Mouse (Mus musculus) spleen, postnatal 36 days (tissue): ENCODE measurements around the gene Tufm.
"Not testable (repeated sequence)": the region's sequence is repeated elsewhere in the genome, so short reads cannot be mapped to it uniquely, and the experiment has no call there.

ENCODE experiments used
- DNase-seq, 2 experiments: peaks; one replicate each; pipeline ENCODE4 v3.0.0; 2022; ENCODE audit warnings: low spot score in 2 of 2, mixed read lengths in 1 of 2

The Tufm gene

DNA sequence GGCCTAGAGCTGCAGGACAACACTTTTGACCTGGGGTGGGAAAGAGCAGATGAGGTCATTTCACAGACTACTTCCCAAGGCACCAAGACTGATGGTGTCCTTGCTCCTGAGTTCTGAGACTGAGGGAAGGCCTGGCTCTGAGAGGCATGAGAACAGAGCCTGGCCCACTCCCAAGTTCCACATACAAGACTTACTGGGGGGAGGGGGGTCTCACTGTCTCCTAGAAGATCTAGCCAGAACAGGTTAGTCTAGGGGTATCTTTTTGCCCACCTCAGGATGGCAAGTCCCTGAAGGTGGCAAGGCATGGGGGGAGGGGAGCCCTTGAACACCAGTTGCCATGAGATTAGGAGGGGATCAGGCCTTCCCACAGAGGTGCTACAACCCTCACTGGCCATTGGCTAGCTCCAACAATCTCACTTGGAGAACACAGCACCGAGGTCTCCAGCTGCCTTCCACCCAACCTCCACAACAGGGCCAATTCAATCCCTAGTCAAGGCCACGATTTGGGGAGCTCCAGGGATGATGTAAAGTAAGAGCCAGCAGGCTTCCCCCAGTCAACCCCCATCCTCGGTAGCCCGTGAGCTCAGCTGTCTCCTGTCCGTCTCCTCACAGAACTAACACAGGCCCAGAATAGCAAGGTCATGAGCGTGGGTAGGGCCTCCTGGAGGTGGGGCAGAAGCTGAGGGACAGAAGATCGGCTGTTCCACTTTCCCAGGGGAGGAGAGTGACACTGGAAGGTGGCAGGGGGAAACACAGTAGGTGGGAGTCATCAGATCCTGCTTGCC is 21.7 kb upstream of the Tufm start:
- no peak for DNase-seq

DNA sequence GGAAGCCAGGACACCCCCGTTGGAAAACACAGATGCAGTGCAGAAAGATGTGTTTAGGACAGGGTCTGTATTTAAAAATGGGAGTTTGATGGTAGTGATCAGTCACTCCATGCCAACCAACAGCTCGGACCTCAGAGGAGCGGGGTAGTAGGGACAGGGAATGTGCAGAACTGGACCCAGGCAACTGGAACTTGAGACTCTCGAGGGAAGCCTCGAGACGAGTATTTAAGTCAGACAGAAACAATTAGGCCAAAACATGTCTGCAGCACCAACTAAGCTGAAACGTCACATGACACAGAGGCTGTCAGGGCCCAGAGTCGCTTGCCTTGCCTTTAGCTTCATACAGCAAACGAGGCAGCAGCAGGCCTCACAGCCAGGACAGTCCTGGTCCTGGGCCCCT is 21.0 kb upstream of the Tufm start:
- no peak for DNase-seq

DNA sequence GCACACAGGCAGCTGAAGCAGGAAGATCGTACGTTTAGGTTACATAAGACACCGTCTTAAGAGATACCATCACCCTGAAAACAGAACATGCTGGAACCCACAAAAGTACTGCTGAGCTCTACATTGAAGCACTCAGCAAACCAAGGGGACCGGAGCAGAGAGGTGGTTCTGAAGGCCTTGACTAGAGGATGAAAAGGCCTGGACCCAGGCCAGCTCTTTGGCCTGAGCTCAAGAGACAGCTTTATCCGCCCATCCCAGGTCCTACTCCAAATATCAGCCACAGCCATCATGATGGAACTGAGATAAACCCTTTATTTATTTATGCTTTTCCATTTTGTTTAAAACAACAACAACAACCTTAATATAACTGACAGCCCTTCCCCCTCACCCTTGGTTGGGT is 20.5 kb upstream of the Tufm start:
- no peak for DNase-seq

DNA sequence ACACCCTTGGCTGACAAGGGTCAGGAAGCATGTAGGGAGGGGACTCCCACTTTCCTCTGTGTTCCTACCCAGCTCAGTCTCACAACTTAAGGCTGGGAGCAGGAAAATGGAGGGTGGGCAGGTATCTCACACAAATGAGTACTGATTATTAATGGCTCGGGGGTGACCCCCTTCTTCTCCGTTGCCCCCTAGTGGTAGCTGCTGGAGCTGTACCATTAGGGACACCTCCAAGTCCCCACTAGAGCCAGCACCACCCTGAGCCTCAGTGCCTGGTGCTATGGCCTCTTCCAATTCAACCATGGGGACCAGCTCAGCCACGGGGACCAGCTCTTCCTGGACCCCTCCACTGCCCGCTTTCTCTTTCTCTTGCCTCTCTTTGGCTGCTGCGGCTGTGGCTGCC is 19.9 kb upstream of the Tufm start:
- peak; percentile 60 to 67 for DNase-seq

DNA sequence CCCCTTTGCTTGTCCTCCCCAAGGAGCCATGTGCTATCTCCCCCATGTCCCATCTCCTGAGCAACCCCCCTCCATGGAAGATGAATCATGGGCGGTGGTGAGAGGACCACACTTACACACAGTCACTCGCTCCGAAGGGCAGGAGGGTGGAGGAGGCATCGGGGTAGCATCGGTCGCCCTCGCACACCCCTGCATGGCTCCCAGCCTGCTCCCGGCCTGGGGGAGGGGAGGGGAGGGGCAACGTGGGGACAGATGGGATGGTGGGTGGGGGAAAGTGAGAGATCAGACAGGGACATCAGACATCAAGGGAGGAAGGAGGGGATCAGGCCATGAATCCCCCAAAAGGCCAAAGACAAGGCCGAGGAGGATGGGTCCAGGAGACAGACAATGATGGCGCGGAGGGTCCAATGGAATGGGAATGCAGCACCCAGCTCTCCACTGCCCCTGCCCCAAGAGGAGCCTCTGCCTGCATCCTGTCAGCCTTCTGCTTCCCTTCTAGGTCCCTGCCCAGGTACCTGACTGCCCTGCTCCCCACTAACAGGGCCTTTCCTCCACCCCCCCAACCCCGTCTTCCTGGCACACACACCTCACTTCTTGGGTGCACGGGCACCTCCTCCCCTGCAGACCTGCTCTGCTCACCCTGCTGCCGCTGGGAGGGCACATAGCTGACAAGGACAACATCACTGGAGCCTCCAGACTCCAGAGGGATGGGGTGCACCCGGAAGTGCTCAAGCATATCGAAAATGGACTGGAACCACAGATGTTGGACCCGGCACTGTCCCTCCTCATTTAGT is 19.1 kb upstream of the Tufm start:
- no peak for DNase-seq

DNA sequence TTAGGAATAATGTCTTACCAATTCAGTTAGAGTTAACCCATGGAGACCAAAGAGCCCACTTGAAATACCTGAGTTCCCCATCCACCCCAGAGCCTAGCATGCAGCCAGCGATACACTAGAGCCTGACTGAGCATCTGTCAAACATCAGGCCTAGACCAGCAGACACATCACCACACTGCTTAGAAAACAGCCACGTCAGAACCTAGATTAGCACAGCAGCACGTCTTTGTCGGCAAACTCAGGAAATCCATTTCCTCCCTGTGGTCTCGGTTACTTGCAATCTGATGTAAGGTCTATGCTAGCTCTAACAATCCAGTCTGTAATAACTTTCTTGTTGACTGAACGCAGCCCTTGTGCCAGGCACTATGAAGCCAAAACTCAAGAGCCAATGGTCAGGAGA is 17.1 kb upstream of the Tufm start:
- DNase-seq = peak; percentile 55 to 57

DNA sequence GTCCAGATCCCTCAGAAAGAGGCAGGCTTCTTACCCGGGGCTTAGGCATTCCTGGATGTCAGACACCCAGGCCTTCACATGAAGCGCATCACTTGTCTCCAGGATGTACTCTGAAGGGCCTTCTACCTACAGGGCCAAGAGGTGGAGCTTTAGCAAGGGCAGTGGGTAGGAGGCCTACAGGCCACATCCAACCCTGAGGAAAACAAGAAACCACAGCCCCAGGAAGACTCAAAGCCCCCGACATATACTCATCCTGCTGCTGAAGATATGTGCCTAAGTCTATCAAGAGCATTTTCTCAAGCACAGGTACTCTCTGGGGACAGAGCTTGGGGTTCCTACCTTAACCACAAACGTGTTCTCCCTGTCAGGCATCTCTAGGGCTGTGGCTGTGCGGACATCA is 15.8 kb upstream of the Tufm start:
- DNase-seq = no peak

DNA sequence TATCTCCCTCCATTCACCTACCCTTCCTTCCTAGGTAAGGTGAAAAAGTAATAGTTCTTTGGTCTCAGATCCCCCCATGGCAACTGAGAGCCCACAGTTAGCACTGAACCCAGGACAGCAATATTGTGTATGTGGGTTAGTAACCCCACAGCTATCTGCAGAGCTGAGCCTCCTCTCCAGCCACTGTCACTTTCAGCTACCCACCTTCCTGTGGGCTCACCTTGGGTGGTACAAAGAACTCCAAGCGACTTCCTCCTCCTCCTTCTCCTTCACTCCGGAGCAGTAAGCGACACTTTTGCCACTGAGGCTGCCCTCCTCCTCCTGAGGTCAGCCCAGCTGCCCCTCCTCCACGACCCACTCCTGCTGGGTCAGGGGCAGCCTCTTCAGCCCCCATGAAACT is 15.3 kb upstream of the Tufm start:
- DNase-seq = no peak

DNA sequence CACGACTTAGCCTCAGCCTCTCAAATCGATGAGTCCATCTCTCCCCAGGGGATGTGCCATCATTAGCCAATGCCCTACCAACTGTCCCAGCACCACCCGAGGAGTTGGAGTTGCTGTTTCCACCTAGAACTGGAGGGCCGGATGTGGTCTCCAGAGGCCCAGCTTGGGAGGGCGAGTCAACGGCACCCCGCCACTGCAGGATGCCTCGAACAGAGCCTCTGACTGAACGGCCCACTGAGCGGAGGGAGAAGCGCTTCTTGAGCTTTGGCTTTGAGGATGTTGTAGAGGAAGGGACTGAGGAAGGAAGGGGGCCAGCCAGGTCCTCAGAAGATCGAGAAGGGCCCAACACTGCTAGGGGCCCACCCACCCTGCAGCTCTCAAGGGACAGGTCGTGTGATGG is 14.9 kb upstream of the Tufm start:
- peak; percentile 47 to 56 for DNase-seq

DNA sequence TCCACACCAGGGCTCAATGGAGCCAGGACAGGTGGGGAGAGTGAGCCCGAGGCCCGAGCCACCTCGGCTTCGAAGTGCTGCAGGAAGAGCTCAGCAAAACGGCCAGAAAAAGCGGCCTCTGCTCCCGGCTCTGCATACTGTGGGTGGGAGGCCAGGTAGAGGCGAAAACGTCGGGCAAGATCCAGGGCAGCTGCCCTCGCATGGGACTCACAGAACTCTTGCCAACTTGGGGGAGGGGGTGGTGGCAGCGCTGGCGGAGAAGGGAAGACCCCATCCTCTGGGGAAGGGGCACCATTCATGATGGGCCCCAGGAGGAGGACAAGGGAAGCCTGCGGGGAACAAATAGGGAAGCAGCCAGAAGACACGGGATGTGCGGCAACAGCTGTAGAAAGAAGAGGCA is 14.4 kb upstream of the Tufm start:
- no peak for DNase-seq

DNA sequence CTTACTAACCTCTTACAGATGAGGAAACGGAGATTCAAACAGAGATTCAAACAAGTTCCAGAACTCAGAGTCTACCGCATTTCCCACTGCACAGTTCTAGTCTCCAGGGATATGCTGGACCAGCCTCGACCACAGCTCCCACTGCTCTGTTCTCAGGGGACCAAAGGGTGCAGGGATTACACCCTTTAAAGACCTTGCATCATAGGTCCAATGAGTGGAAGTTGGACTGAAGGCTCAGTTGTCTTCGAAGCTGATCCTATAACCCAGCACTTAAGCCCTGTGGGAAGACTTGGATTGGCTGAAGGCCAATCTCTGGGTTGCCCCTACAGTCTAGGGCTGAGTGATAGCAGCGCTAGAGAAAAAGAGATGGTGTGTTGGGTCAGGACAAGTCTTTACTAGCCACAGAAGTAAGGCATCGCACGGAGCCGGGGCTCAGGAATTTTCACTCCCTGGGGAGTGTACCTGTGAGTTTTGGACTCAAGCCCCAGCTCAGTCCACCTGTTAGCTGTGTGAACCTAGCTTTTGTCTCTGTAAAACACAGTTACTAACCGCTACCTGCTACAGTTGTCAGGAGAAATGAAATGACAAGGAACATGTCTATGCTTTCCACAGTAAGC is 13.6 kb upstream of the Tufm start:
- no peak for DNase-seq

DNA sequence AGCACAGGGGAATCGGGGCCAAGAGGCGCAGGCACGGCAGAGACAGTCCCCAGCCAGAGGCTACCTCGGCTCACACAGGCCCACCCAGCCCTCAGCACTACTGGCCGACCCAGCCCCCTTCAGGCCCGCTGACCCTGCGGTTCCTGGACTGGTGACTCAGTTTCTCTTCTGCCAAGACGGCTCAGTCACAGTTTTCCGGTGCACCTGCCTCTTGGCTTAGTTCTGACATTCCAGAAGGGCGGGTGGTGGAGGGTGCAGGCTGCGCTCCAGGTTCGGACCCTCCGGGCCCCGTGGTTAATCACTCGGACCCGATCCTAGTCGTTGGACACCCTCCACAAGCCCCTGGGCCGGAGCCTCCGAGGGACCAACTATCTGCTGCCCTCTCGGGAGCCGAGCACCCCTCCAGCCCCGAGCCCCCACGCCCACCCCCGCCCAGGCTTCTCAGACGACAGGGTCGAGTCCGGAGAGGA is 12.6 kb upstream of the Tufm start:
- no peak for DNase-seq

DNA sequence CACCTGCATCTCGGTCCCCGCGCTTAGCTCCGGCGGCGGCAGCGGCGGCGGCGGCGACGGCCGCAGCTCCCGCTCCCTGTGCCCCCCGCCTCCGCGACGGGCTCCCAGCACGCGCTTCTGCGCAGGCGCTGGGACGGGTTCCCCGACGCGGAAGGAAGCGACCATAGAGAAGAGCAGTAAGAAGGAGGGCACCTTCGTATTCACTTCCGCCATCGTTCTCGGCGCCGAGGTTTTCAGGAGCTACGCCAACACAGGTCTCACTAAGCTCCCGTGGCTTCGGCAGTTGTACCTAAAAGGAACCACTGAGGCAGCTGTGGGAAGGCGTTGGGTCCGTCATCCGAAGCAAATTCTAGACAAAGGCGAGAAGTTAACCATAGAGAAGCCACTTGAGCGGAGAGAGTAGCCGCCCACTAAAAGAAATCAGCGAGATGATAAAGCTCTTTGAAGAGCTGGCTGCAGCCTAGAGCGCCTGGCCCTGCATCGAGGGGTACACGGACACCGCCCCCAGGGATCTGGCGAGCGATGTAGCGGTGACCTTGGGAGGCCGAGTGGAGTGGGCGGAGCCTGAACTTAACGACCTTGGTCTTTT is 12.1 kb upstream of the Tufm start, which contains the start of gene Sh2b1:
Gene Sh2b1 (minus strand): TSS at position 432 of the 589 bp plus-strand sequence.
- DNase-seq = peak; percentile 88 to 91

DNA sequence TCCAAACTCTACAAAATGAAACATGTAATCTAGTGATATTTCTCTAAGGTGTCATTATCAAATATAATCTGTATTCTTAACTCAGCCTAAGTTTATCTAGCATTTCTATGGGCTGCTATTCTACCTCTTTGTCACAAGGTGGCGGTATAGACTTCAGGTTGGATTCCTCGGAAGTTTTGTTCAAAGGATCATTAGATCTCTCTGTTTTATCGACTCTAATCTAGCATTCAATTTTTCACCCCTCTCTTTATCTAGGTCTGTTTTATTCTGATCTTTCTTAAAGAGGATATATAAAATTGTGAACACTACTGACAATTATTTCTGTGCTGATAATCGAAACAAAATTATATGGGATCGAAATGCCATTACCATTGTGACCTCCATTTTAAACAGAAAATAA is 5.5 kb upstream of the Tufm start:
- DNase-seq = no peak

DNA sequence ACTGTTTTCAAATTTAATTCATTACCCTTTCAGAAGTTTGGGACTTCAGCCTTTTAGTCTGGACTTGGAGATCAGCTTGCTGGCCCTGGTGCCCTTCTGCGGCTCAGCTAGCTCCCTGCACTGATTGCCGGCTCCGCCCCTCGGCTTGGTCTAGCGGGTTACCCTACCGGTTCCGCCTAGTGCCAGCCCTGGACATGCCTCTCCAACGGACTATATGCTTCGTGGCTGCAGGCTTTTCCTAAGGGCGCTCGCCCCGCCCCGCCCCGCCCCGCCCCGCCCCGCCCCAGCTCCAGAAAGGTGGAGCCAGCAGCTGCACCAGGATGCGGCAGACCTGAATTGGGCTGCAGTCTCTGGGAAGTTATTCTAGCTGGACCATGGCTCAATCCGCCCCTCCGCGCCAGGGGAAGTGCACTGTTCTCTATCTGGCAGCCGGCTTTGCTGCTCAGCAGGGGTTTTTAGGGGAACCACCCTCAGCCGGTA is 4.7 kb upstream of the Tufm start:
- peak; percentile 76 to 81 for DNase-seq

DNA sequence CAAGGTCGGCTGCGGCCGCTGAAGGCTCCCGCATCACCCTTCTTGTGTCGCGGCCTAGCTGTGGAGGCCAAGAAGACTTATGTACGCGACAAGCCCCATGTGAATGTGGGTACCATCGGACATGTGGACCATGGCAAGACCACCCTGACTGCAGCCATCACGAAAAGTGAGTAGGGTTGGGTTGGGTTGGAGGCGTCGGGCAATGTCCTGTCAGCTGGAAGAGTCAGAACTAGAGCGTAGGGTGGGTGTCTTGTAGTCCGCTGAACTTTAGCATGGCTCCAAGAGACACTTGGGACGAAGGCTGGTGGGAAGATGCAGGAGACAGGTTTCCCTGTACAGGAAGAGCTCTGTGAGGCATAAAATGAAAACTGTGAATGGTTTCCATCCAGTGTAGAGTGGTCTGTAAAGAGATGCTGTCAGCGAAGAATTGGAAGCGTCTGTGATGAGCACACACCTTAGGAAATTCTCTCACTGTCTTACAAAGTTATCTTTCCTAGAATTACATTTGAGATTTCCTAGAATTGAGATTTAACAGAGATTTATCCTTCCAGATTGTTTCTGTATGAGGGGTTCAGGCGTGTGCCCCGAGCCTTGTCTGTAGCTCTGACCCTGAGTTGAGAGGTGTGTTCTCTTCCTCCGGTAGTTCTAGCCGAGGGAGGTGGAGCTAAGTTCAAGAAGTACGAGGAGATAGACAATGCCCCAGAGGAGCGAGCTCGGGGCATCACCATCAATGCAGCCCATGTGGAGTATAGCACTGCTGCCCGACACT is 640 bp downstream of the Tufm start:
- DNase-seq = not testable (repeated sequence)

DNA sequence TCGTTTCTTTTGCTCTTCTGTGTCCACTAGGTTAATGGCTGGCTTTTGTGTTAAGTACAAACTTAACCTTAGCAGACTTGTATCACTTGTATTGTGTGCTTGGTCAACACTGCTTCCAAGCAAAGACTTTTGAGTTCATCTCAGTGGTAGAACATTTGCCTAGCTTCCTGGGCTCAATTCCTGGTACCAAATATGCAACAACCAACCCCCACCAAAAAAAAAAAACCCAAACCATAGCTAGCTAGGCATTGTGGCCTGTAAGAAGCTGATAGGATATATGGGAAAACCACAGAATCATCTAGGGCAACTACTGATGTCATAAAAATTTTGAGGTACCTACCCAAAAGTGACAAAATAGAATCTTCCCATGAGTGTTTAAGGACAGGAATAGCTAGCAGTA is 3.8 kb downstream of the Tufm start:
- no peak for DNase-seq

DNA sequence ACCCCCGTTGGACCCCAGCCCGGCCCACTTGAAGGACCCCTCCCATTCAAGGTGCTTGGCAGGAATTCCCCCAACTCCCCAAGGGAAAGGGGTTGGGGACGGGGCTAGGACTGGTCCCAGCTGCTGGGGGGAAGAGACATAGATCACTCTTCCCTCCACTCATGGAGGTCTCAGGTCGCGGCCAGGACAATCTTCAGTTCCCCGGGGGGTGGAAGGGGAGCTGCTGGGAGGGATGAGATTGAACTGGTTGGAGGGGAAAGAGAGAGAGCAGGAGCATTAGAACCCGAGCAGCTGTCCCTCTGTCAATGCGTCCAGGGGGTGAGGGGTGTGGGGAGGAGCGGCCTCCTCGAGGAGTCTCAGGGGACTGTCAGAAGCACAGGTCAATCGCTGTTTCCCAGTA is 4.8 kb downstream of the Tufm start:
- no peak for DNase-seq

DNA sequence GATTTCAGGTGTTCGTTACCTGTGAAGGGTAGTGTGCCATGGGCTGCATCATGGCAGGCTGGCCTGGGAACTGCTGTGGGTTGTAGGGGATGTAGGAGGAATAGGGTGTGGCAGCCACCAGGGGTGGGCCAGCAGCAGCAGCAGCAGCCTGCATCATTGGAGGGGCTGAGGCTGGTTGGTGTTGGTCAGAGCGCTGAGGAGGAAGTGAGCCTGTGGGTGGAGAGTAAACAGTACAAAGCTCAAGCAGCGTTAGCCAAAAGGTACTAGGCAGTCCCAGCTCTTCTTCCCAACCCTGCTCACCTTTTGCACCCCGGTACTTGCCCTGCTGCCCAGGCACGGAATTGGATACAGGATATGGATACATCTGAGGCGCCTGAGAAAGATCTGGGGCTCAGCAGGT is 7.0 kb downstream of the Tufm start:
- no peak for DNase-seq

DNA sequence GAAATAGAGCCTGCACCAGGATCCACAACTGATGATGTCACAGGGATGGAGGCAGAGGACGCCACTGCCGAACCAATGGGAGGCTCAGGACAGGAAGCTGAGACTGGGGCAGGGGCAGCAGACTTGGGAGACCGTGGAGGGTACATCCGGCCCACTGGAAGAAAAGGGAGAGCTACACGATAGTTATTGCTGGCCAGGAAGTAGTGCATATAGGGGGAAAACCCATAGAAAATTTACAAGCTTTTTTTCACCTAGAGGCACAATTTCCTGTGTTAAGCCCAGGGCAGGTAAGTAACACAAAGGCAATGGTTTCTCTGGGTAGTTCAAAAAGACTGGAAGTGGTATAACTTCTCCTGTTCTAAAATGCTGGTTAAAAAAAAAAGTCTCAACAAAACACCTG is 9.3 kb downstream of the Tufm start:
- no peak for DNase-seq

DNA sequence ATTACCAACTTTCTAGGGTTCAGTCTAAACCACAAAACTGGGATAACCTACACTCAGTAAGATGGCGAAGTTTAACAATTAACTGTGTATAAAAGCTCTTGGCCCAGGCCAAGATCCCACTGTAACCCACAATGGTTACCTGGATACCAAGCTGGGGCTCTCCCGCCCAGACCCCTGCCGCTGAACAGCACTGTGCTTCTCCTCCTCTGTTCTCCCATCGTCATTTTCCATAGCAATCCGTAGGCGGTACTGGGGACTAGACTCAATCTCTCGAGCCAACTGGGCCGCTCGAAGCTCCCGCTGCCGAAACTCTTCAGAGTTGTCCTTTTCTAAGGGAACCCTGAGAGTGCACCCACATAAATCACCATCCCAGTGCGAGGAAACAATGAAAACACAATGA is 10.8 kb downstream of the Tufm start:
- no peak for DNase-seq
